Mouse (Mus musculus) G1E (cell line): ENCODE results near the gene Pbx4. TPM values are rescaled to one million over a fixed set of nuclear protein-coding genes. Genes with fewer than 3 reads are reported as not detected.

Source experiments
- ATAC-seq: 2 replicates; pipeline ENCODE4 v1.8.0; 2016; ENCODE audit warnings: mild to moderate bottlenecking; ENCODE audit not compliant: insufficient number of reproducible peaks, poor library complexity, low FRiP score, severe bottlenecking; ENCODE audit errors: extremely low read depth
- DNase-seq: peaks from one replicate; pipeline ENCODE4 v3.0.0; 2012; ENCODE audit warnings: low spot score
- H3K27me3 ChIP-seq: 2 replicates; pipeline ENCODE4 v1.6.1; 2012; ENCODE audit warnings: mild to moderate bottlenecking, low read length, inconsistent platforms; ENCODE audit not compliant: insufficient read depth
- H3K36me3 ChIP-seq: replicated peaks from 2 replicates; pipeline ENCODE3; 2012; ENCODE audit warnings: mild to moderate bottlenecking, inconsistent platforms
- H3K4me1 ChIP-seq: 2 replicates; pipeline ENCODE4 v1.6.1; 2012; ENCODE audit warnings: low read depth, low read length, inconsistent platforms, mixed read lengths; ENCODE audit not compliant: insufficient read depth
- H3K4me3 ChIP-seq: 2 replicates; pipeline ENCODE4 v1.5.1; 2012; ENCODE audit warnings: low read depth, mild to moderate bottlenecking, inconsistent platforms, low read length, moderate library complexity, mixed read lengths
- H3K9me3 ChIP-seq: replicated peaks from 2 replicates; pipeline ENCODE4 v1.6.1; 2012; ENCODE audit warnings: inconsistent platforms
- CTCF ChIP-seq: IDR thresholded peaks from 2 replicates; pipeline ENCODE4 v1.5.1; 2012; ENCODE audit warnings: low read depth, low read length, inconsistent platforms, mixed read lengths
- GATA1 ChIP-seq: IDR thresholded peaks from 2 replicates; pipeline ENCODE4 v1.6.1; 2012; ENCODE audit warnings: borderline replicate concordance, low read length, inconsistent platforms, mixed read lengths
- GATA2 ChIP-seq: IDR thresholded peaks from 2 replicates; pipeline ENCODE4 v1.6.1; 2012; ENCODE audit warnings: low read depth, low read length, inconsistent platforms, borderline replicate concordance
- POLR2AphosphoS5 ChIP-seq: IDR thresholded peaks from 2 replicates; pipeline ENCODE4 v1.6.1; 2012; ENCODE audit warnings: low read depth, low read length, inconsistent platforms; ENCODE audit not compliant: insufficient replicate concordance
- TAL1 ChIP-seq: conservative IDR thresholded peaks from 2 replicates; pipeline ENCODE4 v1.6.1; 2012; ENCODE audit warnings: low read depth, low read length, inconsistent platforms, mixed read lengths
- polyA plus RNA-seq: library from polyadenylated mRNA; stranded (reverse); fragments of >175 nt; gene quantifications from 2 replicates; pipeline ENCODE4 v1.2.3, GENCODE M21; 2012
- total RNA-seq, 2 experiments: library from RNA; stranded (forward) in 1 of 2; stranded (reverse) in 1 of 2; fragments of 200-1000 nt in 1 of 2; fragments of >200 nt in 1 of 2; fragmentation: Nextera tagmentation in 1 of 2; gene quantifications; 2 replicates each; pipeline ENCODE4 v1.2.3; 2014 to 2017

The Pbx4 gene
- total and polyA plus RNA-seq, 3 experiments, result 2.0 to 4.4 (median 2.0) TPM

- H3K4me1 ChIP-seq, result peaks cover 41% of the 10 kb centered on the region
- H3K36me3 ChIP-seq, result peaks cover 71% of the 10 kb centered on the region
- DNase-seq (no peak), ATAC-seq (no peak)
- no peak overlapping the region for H3K4me3 ChIP-seq
- TF ChIP-seq GATA2, result no peak
- TF ChIP-seq CTCF, result no peak
- TF ChIP-seq POLR2AphosphoS5, result no peak
- no peak for TF ChIP-seq GATA1
- no peak for TF ChIP-seq TAL1
- no peaks in the 10 kb centered on the region for H3K9me3 ChIP-seq
- no peaks in the 10 kb centered on the region for H3K27me3 ChIP-seq
These were observed 38.6 kb upstream of the Pbx4 start for GRCm38 (mm10) chr8:69793666-69794065.

DNA sequence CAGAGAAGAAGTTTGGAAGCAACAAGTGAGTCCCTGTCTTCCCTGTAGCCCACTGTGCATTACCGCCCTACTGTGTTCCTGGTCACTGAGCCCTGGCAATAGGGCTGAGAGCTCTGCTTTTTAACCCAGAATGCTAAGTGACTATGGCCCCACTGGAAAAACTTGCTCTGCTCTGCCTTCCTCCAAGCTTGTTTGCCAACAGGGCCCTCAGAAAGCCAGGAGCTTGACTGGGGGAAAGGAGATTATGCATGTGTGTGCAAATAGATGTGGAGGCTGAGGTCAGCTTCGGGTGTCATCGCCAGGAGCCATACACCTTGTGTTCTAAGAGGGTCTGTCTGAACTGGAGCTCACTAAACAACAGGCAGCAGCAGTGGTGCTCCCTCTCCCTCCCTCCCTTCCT lies 38.2 kb upstream of the Pbx4 start:
- H3K4me3 ChIP-seq, result no peak overlapping the region
- ATAC-seq (no peak), DNase-seq (no peak)
- H3K36me3 ChIP-seq, result peaks cover 73% of the 10 kb centered on the region
- H3K27me3 ChIP-seq, result no peaks in the 10 kb centered on the region
- peaks cover 38% of the 10 kb centered on the region for H3K4me1 ChIP-seq
- TF ChIP-seq GATA2, result no peak
- no peak for TF ChIP-seq POLR2AphosphoS5
- TF ChIP-seq CTCF, result no peak
- no peak for TF ChIP-seq GATA1
- no peak for TF ChIP-seq TAL1
- H3K9me3 ChIP-seq, result no peaks in the 10 kb centered on the region

DNA sequence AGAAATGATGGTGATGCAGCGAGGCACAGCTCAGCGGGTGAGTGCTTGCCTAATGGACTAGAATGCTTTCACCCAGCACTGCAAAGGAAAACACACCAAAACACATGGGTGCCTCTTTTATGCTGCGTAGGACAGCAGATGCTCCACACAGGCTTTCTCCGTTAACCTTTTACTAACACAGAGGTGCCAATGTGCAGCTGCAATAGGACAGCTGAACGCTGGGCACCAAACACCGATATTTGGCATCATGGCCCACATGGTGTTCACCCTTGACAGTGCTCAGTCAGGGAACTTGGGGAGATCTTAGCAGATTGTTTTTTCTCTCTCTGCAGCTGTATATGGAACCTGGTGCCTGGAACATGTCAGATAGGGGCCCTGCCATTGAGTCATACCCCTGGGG lies 37.4 kb upstream of the Pbx4 start:
- Histone ChIP-seq H3K4me3 (no peak overlapping the region), H3K36me3 (peaks cover 79% of the 10 kb centered on the region), H3K27me3 (no peaks in the 10 kb centered on the region), H3K4me1 (peaks cover 30% of the 10 kb centered on the region), H3K9me3 (no peaks in the 10 kb centered on the region)
- no peak for ATAC-seq
- no peak for DNase-seq
- TF ChIP-seq TAL1, result no peak
- TF ChIP-seq CTCF, result no peak
- TF ChIP-seq GATA1, result no peak
- TF ChIP-seq POLR2AphosphoS5, result no peak
- TF ChIP-seq GATA2, result no peak

- TF ChIP-seq GATA2 (no peak), GATA1 (no peak), POLR2AphosphoS5 (no peak), TAL1 (no peak), CTCF (no peak)
- Histone ChIP-seq H3K4me3 (no peak overlapping the region), H3K4me1 (peaks cover 33% of the 10 kb centered on the region), H3K36me3 (peaks cover 96% of the 10 kb centered on the region), H3K27me3 (no peaks in the 10 kb centered on the region), H3K9me3 (no peaks in the 10 kb centered on the region)
- DNase-seq, result no peak
- no peak for ATAC-seq
These were observed 35.5 kb upstream of the Pbx4 start for GRCm38 (mm10) chr8:69796721-69797345.

- Histone ChIP-seq H3K4me1 (peaks cover 26% of the 10 kb centered on the region), H3K4me3 (no peak overlapping the region), H3K9me3 (no peaks in the 10 kb centered on the region), H3K27me3 (no peaks in the 10 kb centered on the region), H3K36me3 (peaks cover 98% of the 10 kb centered on the region)
- DNase-seq (no peak), ATAC-seq (no peak)
- TF ChIP-seq POLR2AphosphoS5 (no peak), TAL1 (no peak), CTCF (no peak)
These were observed 34.6 kb upstream of the Pbx4 start for GRCm38 (mm10) chr8:69797661-69798060.

DNA sequence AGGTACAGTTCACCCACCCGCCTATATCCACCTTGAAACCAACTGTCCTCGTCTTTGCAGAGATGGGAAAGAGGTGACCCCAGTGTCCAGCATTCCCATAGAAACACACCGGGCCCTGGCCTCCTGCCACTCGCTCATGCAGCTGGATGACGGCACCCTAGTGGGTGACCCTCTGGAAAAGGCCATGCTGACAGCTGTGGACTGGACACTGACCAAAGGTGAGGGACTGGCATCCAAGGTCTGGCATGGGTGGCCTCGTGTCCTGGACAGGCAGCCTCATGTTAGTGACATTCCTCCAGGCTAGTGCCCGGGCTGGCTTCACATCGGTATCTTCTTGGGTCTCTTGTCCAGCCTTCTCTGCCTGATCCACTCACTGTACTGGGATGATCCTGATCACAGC lies 33.0 kb upstream of the Pbx4 start:
- H3K9me3 ChIP-seq, result no peaks in the 10 kb centered on the region
- H3K4me3 ChIP-seq, result no peak overlapping the region
- TF ChIP-seq GATA2 (no peak), GATA1 (no peak), POLR2AphosphoS5 (no peak), CTCF (no peak)
- peaks cover 98% of the 10 kb centered on the region for H3K36me3 ChIP-seq
- H3K27me3 ChIP-seq, result no peaks in the 10 kb centered on the region
- H3K4me1 ChIP-seq, result peaks cover 15% of the 10 kb centered on the region
- no peak for DNase-seq
- ATAC-seq, result no peak

- peaks cover 98% of the 10 kb centered on the region for H3K36me3 ChIP-seq
- TF ChIP-seq CTCF (no peak), POLR2AphosphoS5 (no peak)
These were observed 32.3 kb upstream of the Pbx4 start for GRCm38 (mm10) chr8:69799946-69800345.

More at GRCm38 (mm10) chr8:69799946-69800345, 32.3 kb upstream of the Pbx4 start:
- no peaks in the 10 kb centered on the region for H3K27me3 ChIP-seq
- no peak overlapping the region for H3K4me3 ChIP-seq
- DNase-seq (no peak), ATAC-seq (no peak)
- peaks cover 14% of the 10 kb centered on the region for H3K4me1 ChIP-seq
- no peaks in the 10 kb centered on the region for H3K9me3 ChIP-seq
